Mouse (Mus musculus) left cerebral cortex, postnatal 10 days (tissue): ENCODE results near the gene Stac. TPM values are rescaled to one million over a fixed set of nuclear protein-coding genes. Genes with fewer than 3 reads are reported as not detected.

ENCODE experiments used
- DNase-seq, 2 experiments: peaks; one replicate each; pipeline ENCODE4 v3.0.0; 2021 to 2022; ENCODE audit warnings: low spot score in 2 of 2, mixed read lengths in 1 of 2; ENCODE audit errors: extremely low spot score in 1 of 2
- intact Hi-C: fragments of 180-260 bp; cut with DNase I; formaldehyde crosslinking; loops from one replicate; pipeline ENCODE4 v1.15.1; 2025
- total RNA-seq, 2 experiments: library from RNA; stranded (reverse); gene quantifications; 2 replicates each; pipeline ENCODE4 v1.2.3; 2021

Stac gene
- total RNA-seq, 2 experiments from 2014 or later: 5.7 to 6.6 TPM

- no peak for DNase-seq
- intact Hi-C loops: no loop called here
These were observed 69.0 kb downstream of the Stac start for GRCm38 (mm10) chr9:111621191-111621590.

- DNase-seq: no peak
- intact Hi-C loops: no loop called here
These were observed 78.8 kb downstream of the Stac start for GRCm38 (mm10) chr9:111611341-111611740.

GRCm38 (mm10) chr9:111608762-111609161 lies 81.4 kb downstream of the Stac start:
- no peak for DNase-seq
- intact Hi-C loops: no loop called here

GRCm38 (mm10) chr9:111606603-111607002 lies 83.5 kb downstream of the Stac start:
- intact Hi-C loops: no loop called here
- DNase-seq: no peak

- DNase-seq: no peak
- intact Hi-C loops: no loop called here
These were observed 102.6 kb downstream of the Stac start for GRCm38 (mm10) chr9:111587527-111587926.

- DNase-seq: no peak
- intact Hi-C loops: no loop called here
These were observed 111.4 kb downstream of the Stac start for GRCm38 (mm10) chr9:111578784-111579183.

- no peak for DNase-seq
- intact Hi-C loops: no loop called here
These were observed 112.7 kb downstream of the Stac start for GRCm38 (mm10) chr9:111577453-111577852.

GRCm38 (mm10) chr9:111575889-111576288 lies 114.3 kb downstream of the Stac start:
- intact Hi-C loops: no loop called here
- DNase-seq: no peak

- DNase-seq: no peak
- intact Hi-C loops: no loop called here
These were observed 116.3 kb downstream of the Stac start for GRCm38 (mm10) chr9:111573836-111574235.

GRCm38 (mm10) chr9:111571619-111572018 lies 118.5 kb downstream of the Stac start:
- intact Hi-C loops: no loop called here
- peak in 1 of 2 experiments; percentile 28 for DNase-seq

- intact Hi-C loops: no loop called here
These were observed 126.0 kb downstream of the Stac start for GRCm38 (mm10) chr9:111564176-111564575.

GRCm38 (mm10) chr9:111563226-111563625 lies 126.9 kb downstream of the Stac start:
- DNase-seq: no peak
- intact Hi-C loops: no loop called here

More at GRCm38 (mm10) chr9:111564176-111564575, 126.0 kb downstream of the Stac start:
- DNase-seq: no peak

- intact Hi-C loops: no loop called here
- peak in 1 of 2 experiments; percentile 22 for DNase-seq
These were observed 127.7 kb downstream of the Stac start for GRCm38 (mm10) chr9:111562217-111562988.

- intact Hi-C loops: no loop called here
- no peak for DNase-seq
These were observed 133.4 kb downstream of the Stac start for GRCm38 (mm10) chr9:111556699-111557098.

GRCm38 (mm10) chr9:111552865-111553264 lies 137.3 kb downstream of the Stac start:
- intact Hi-C loops: no loop called here
- no peak for DNase-seq

- no peak for DNase-seq
- intact Hi-C loops: no loop called here
These were observed 138.5 kb downstream of the Stac start for GRCm38 (mm10) chr9:111551461-111552190.

- DNase-seq: no peak
- intact Hi-C loops: no loop called here
These were observed 139.2 kb downstream of the Stac start for GRCm38 (mm10) chr9:111550963-111551321.

- intact Hi-C loops: no loop called here
- no peak for DNase-seq
These were observed 139.7 kb downstream of the Stac start for GRCm38 (mm10) chr9:111550281-111550962.

GRCm38 (mm10) chr9:111542663-111543062 lies 147.5 kb downstream of the Stac start:
- no peak for DNase-seq
- intact Hi-C loops: no loop called here
